In genomic region chr2:68819040-68819439, GRCm38 (mm10) we compare ENCODE assay signal across 24 mouse cellular contexts. TPM values are rescaled to one million over a fixed set of nuclear protein-coding genes. Genes with fewer than 3 reads are reported as not detected.
DNase-seq lines count a peak whose midpoint lies in the region; ATAC-seq and TF ChIP-seq lines count a peak whose summit lies in the region.
"Had no signal": no experiment of that assay in that cellular context is flagged by ENCODE, and none has a peak within 500 bp of the region (broad histone marks: within the 10 kb centered on the region; RNA-seq: fewer than 3 reads in every experiment).

No protein-coding gene starts in this region.

- no peak overlapping the region for H3K27ac ChIP-seq in testis, adult 2 months (ENCODE audit: control insufficient read depth, insufficient read depth, low read depth, low read length)
- H3K27ac ChIP-seq in midbrain, embryonic 15.5 days: no peak overlapping the region
- H3K27ac ChIP-seq: embryonic facial prominence, embryonic 10.5 days; embryonic facial prominence, embryonic 12.5 days; forebrain, embryonic 13.5 days; forebrain, embryonic 15.5 days had no signal

- H3K4me1 ChIP-seq in testis, adult 2 months (ENCODE audit: control insufficient read depth, insufficient read depth, low read length): no peaks in the 10 kb centered on the region
- H3K4me1 ChIP-seq in midbrain, embryonic 15.5 days: 0 out of 2 replicates have a peak, but pooled peaks cover 3% of the 10 kb centered on the region
- H3K4me1 ChIP-seq: embryonic facial prominence, embryonic 12.5 days; forebrain, embryonic 15.5 days had no signal

- no peak for ATAC-seq in midbrain, embryonic 15.5 days (replicated peaks)
- ATAC-seq: CD4-positive, CD25-positive, alpha-beta regulatory T cell, adult 4 months; forebrain, embryonic 13.5 days; forebrain, embryonic 15.5 days; forebrain, postnatal 0 days; Patski had no signal

- no peak for TF ChIP-seq POLR2A in testis, adult 2 months (IDR thresholded peaks at IDR 0.05; ENCODE audit: control insufficient read depth, low read depth, low read length)

- no peak overlapping the region for H3K9ac ChIP-seq in midbrain, embryonic 15.5 days
- H3K9ac ChIP-seq: embryonic facial prominence, embryonic 12.5 days; forebrain, embryonic 13.5 days; forebrain, embryonic 15.5 days; forebrain, postnatal 0 days had no signal

- H3K9me3 ChIP-seq in midbrain, embryonic 15.5 days: no peaks in the 10 kb centered on the region
- H3K9me3 ChIP-seq: embryonic facial prominence, embryonic 10.5 days; embryonic facial prominence, embryonic 12.5 days; forebrain, embryonic 13.5 days; forebrain, embryonic 15.5 days; G1E had no signal

- no peaks in the 10 kb centered on the region for H3K27me3 ChIP-seq in testis, adult 2 months (ENCODE audit: control insufficient read depth, insufficient read depth, low read length)
- H3K27me3 ChIP-seq in midbrain, embryonic 15.5 days (replicated peaks): no peaks in the 10 kb centered on the region
- H3K27me3 ChIP-seq: CH12.LX; embryonic facial prominence, embryonic 12.5 days; forebrain, embryonic 13.5 days; forebrain, embryonic 15.5 days; Patski had no signal

- no peak for DNase-seq in testis, postnatal 14 days (ENCODE audit: low spot score)
- DNase-seq in R1 (ENCODE audit: low read depth, low spot score): peak; percentile 86
- peak; percentile 69 for DNase-seq in ZHBTc4 (ENCODE audit: low read depth, low spot score)
- DNase-seq in right cerebral cortex, adult 2 months (ENCODE audit: low spot score in 2 of 2): no peak
- DNase-seq: adrenal gland, adult 2 months; adrenal gland, postnatal 10 days; adrenal gland, postnatal 25 days; B cell, adult 2 months; cerebellum, adult 11 months; cerebellum, adult 18-20 months; cerebellum, adult 8-10 months; cerebellum, postnatal 10 days; cerebellum, postnatal 25 days; forebrain, postnatal 0 days had no signal

- 80% methylated on average over 4 of the region's 4 CpGs for WGBS in midbrain, embryonic 15.5 days

- no peak overlapping the region for H3K4me2 ChIP-seq in midbrain, embryonic 15.5 days
- H3K4me2 ChIP-seq: embryonic facial prominence, embryonic 12.5 days; forebrain, embryonic 13.5 days; forebrain, embryonic 15.5 days had no signal

- no peak for TF ChIP-seq CTCF in testis, adult 2 months (IDR thresholded peaks at IDR 0.05; ENCODE audit: control insufficient read depth, insufficient read depth, insufficient replicate concordance, low read depth, low read length)

- no peaks in the 10 kb centered on the region for H3K36me3 ChIP-seq in testis, adult 2 months (ENCODE audit: control insufficient read depth, insufficient read depth, low read length)
- H3K36me3 ChIP-seq in midbrain, embryonic 15.5 days (replicated peaks): no peaks in the 10 kb centered on the region
- H3K36me3 ChIP-seq: embryonic facial prominence, embryonic 10.5 days; embryonic facial prominence, embryonic 12.5 days; forebrain, embryonic 15.5 days; G1E had no signal

- H3K4me3 ChIP-seq in testis, adult 2 months (ENCODE audit: control insufficient read depth, low read depth, low read length): peak overlapping the region; percentile 13; the same call in 1 of the 2 replicates
- no peak overlapping the region for H3K4me3 ChIP-seq in midbrain, embryonic 15.5 days
- H3K4me3 ChIP-seq: embryonic facial prominence, embryonic 10.5 days; embryonic facial prominence, embryonic 12.5 days; forebrain, embryonic 13.5 days; forebrain, embryonic 15.5 days had no signal

RNA-seq across cellular contexts. Expression of gene Cers6, which starts 42.2 kb away (rescaled TPM):
- 2.5 and 3.2 TPM in 2 replicates for polyA plus RNA-seq in testis, adult 2 months (2012; rRNA removed)
- 62.4 and 70.7 TPM in 2 replicates for polyA plus RNA-seq in midbrain, embryonic 15.5 days (2015; fragmentation: Nextera tagmentation; extraction: Ambion mirVana)

Comparison
In these comparisons a context has a peak if more than half of its experiments do, and no peak if none do; other contexts are left out.
1. DNase-seq: peak in R1 (single experiment) and ZHBTc4 (single experiment); none in testis, postnatal 14 days (single experiment) and right cerebral cortex, adult 2 months (0 of 2).
2. RNA of gene Cers6, which starts 42.2 kb away (polyA plus RNA-seq): 62.4 to 70.7 TPM in midbrain, embryonic 15.5 days; 2.5 to 3.2 TPM in testis, adult 2 months; every median in the first group is over 10 times any median in the second.